Mouse (Mus musculus): Measurements from ENCODE around the gene Zfhx3.

The Zfhx3 gene

GRCm38 (mm10) chr8:108887890-108888289 is 945.4 kb downstream of the Zfhx3 start:
- DNase-seq (ENCODE audit: low read depth, low spot score) = no peak

DNA sequence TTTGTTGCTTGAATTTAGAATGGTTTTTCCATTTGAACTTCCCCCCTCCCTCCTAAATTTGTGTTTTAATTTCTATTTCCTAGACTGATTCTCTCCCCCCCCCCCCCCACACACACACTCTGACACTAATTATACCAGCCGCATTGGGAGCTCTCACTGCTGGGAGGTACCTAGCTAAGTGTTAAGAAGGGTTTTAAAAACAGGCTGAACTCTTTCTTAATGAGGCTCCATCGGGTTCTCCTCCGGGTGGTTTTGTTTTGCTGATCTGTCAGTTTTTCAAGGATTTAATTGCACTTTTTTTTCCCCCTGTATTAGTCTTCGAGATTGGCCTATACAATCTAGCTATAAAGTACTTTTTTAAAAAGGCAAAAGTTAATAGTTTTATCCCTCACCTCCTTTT is 946.5 kb downstream of the Zfhx3 start:
- no peak for DNase-seq (ENCODE audit: low read depth, low spot score)

DNA sequence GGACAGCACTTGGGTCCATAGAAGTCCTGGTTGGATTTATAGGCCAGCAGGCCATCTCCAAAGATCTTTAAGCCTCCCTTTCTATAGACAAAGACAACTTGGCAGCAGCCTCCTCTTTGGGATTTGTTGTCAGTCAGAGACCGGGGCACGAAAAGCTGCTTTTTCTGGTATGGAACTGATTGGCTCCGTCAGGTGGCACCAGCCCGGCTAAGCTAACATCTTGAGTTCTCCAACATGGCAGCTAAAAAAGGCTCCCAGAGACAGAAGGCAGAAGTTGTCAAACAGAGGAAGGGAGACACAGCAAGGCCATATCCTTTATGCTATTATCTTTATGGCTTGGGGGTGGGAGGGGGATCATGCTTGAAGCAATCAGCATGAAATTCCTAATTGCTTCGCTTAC is 947.0 kb downstream of the Zfhx3 start:
- no peak for DNase-seq (ENCODE audit: low read depth, low spot score)

DNA sequence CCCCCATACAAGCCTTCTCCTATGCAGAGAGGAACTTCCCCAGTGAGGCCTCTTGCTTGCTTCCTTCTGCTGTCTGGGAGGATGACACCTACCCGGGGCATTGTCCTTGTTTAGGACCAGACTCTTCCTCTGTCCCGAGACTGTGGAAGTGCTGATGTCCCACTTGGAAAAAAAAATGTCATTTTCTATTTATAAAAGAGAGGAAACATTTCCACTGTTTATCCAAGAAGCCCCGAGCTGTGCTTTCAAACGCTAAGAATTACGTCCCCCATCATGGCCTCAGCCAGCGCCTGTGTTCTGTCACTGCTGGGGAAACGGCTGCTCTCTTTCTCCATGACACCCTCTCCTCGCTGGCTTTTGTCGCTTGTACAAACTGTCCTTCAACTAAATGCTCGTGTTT is 951.8 kb downstream of the Zfhx3 start:
- no peak for DNase-seq (ENCODE audit: low read depth, low spot score)

DNA sequence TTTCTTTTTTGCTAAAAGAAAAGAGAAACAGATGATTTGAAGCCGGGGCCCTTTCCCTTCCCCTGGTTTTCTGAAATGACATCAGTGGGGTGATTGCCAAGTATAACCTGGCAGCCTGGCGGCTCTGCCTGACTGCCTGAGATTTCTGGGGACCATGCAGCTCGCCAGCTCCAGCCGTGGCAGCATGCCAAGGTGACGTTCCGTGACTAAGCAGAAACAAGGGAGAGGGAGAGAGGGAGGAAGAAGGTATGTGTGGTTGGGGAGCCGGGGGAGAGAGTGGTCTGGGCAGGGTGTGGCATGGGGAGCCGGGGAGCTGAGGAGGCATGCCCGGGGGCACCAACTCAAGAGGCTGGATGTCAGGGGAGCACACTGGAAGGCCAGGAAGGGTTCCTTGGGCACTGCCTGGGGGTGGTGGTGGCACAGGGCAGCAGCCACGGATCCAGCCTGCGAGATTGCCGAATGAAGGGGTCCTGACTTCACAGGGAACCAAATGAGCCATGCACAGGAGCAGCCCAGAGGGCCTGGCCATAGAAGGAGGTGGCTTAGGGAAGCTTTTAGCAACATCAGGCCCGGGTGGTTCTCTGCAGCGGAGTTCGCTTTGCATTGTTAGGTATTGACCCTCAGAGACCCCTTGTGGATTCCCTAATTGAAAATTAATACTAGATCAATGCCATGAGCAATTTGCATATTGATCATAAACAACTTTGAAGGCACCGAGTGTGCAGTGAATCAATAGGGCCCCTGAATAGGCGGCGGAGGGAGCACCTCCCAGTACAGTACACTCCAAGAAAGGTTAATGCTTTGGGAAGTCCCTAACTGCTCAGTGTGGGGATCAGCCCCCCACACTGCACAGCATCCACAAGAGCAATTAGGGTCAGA is 954.3 kb downstream of the Zfhx3 start:
- no peak for DNase-seq (ENCODE audit: low read depth, low spot score)

DNA sequence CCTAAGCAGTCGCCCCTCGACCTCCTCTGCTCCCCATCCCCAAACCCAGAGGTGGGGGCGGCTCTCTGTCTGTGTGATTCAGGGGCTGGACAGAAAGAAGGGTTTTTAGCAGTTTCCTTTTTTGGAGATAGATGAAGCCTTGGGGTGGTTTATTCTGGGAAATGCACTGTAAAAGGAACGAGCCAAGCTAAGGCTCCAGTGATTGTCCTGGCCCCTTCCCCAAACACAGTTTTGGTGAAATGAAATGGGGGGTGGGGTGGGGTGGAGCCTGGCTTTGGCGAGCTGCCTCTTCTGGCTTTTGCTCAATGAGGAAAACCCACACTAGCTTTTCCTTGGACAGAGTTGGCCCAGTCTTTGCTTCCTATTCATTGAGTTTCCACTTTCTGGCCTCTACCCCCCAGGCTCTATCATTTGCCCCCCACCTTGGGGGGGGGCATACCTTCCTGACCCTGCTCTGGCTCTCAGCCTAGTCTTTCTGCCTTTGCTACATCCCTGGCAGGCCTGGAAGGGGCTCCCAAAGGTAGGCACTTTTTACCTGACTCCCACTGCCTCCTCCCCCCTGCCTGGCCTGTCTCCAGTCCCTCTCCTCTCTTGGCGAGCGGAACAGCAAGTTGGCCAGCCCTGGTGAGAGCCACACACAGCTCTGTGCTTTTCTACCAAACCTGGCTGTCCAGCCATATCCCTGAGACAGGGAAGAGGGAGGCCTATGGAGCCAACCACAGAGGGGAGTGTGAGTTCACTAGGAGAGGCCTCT is 955.1 kb downstream of the Zfhx3 start:
- no peak for DNase-seq (ENCODE audit: low read depth, low spot score)

GRCm38 (mm10) chr8:108899251-108899771 is 956.9 kb downstream of the Zfhx3 start:
- DNase-seq (ENCODE audit: low read depth, low spot score) = no peak

GRCm38 (mm10) chr8:108900541-108900940 is 958.1 kb downstream of the Zfhx3 start:
- DNase-seq (ENCODE audit: low read depth, low spot score) = no peak

- DNase-seq (ENCODE audit: low read depth, low spot score) = no peak
These were observed 958.8 kb downstream of the Zfhx3 start for GRCm38 (mm10) chr8:108901208-108901607.

- DNase-seq (ENCODE audit: low read depth, low spot score) = no peak
These were observed 961.1 kb downstream of the Zfhx3 start for GRCm38 (mm10) chr8:108903550-108903949.

DNA sequence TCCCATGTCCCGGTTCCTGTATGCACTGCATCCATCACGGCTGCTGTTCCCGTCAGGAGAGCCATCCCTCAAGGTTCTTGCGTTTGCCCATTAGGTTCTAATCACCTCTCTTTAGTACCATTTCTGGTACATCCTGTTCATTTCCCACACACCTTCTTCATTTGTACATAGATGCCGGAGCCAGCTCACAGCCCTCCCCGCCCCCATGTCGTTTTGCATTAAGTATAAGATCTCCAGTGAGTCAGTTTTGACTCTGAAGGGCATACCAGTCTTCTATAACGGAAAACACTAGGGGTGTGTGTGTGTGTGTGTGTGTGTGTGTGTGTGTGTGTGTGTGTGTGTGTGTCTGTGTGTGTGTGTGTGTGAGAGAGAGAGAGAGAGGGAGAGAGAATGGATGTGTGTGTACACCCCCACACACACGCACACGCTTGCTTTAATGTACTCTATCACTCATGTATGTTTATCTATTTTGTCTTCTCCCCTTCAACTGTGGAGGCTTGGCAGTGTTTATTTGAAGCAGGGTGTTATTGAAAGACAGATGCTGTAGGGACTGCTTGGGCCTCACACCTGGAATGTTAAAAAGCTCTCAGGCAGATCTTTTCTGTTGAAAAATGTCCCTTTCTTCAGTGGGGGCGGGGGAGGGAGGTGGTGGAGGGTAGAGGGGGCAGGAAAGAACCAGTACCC is 962.0 kb downstream of the Zfhx3 start:
- peak; percentile 30 for DNase-seq (ENCODE audit: low read depth, low spot score)

DNA sequence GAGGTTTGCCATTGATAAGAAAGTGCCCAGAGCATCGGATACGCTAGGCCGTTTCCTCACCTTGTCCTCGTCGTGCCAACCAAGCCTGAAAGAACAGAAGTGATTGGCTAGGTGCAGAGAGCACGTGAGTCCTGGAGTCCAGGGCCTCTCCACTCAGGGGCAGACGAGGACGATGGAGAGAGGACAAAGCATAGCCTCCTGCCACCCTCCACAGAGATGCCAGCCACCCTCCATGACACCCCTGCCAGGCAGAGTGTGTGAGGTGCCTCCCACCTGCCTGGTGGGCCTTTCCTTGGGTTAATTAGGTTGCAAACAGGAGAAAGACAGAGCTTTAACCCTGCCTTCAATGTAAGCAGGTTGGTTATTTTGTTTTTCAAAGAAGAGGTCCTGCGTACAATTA is 965.6 kb downstream of the Zfhx3 start:
- DNase-seq (ENCODE audit: low read depth, low spot score) = no peak

DNA sequence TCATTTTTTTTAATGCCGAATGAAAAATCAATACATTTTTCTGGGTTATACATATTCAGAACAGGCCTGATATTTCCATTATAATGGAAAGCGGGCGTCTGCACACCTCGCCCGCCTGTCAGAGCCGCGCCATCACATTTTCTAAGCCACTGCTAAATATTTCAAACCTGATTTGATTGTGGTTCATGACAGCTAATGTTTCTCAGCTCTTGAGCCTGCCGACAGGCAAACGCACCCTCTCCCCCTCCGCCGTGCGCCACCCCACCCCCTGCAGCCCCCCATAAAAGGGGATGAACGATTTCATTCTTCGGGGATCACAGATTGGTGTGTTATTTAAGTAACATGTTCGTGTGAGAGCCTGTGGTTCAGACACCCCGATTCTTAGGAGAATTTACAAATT is 966.1 kb downstream of the Zfhx3 start:
- DNase-seq (ENCODE audit: low read depth, low spot score) = no peak

DNA sequence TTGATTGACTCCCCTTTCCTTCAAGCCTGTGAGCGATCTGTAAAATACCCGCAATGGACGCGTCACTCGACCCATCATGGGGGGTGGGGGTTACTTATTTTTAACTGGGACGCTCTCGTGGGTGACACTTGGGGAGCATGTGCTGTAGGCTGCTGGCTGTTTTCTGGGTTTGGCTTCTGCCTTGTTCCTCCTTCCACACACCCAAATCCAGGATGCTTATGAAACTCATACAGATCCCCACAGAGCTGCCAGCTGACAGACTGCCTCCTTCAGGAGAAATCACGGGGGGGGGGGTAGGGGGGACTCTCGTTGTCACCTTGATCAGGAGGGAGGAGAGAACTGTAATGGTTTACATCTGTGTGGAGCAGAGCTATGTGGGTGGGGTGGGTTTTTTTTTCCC is 966.6 kb downstream of the Zfhx3 start:
- no peak for DNase-seq (ENCODE audit: low read depth, low spot score)

DNA sequence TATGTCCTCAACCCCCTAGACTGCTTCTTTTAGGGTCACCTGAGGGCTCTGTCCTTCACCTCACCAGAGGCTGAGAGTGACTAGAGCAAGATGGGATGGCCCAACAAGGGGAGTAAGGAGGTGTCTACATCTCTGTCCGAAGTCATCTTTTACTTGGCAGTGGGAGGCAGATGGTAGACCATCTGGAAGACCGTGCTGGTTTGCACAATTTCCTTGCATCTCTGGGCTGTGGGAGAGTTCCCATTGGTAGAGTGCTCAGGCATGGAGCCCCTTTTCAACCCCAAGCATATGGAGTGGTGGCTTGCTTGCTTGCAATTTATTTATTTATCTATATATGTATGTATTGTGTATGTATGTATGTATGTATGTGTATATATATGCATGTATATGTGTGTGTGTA is 967.0 kb downstream of the Zfhx3 start:
- DNase-seq (ENCODE audit: low read depth, low spot score) = no peak

GRCm38 (mm10) chr8:108910843-108911242 is 968.4 kb downstream of the Zfhx3 start:
- no peak for DNase-seq (ENCODE audit: low read depth, low spot score)

DNA sequence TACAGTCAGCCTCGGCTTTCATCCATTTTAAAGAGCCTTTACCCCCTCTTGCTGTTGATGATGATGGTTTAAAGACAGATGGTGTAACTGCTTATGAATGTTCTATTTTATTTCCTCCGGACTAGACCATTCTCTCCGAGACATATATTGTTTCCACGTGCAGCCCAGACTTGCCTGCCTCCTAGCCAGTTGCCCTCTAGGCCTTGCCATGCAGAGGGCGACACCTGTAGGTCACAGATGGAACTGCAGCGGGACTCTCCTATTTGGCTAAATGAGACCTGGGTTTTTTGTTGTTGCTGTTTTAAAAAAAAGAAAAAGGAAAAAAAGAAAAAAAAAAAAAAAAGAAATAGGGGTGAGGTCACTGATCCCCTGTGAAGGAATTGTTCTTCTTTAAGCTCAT is 969.1 kb downstream of the Zfhx3 start:
- DNase-seq (ENCODE audit: low read depth, low spot score) = peak; percentile 73

DNA sequence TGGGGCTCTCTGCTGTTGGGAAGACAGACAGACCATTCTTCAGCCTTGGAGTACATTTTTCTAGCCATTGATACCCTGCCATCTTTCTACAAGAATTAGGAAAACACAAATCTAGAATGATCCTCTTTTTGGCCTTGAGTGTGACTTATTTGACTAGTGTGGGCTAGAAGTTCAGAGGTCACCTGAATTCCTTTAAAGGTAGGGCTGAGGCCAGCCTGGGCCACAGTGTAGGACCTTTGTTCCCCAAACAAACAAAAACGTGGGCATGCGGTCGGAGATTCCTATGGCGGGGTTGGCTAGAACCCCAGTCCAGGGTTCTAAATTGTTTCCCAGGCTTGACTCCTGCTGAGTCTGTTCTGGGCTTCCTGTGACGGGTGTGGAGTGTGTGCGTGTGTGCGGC is 970.6 kb downstream of the Zfhx3 start:
- DNase-seq (ENCODE audit: low read depth, low spot score) = no peak

- DNase-seq (ENCODE audit: low read depth, low spot score) = no peak
These were observed 973.0 kb downstream of the Zfhx3 start for GRCm38 (mm10) chr8:108915425-108915824.

DNA sequence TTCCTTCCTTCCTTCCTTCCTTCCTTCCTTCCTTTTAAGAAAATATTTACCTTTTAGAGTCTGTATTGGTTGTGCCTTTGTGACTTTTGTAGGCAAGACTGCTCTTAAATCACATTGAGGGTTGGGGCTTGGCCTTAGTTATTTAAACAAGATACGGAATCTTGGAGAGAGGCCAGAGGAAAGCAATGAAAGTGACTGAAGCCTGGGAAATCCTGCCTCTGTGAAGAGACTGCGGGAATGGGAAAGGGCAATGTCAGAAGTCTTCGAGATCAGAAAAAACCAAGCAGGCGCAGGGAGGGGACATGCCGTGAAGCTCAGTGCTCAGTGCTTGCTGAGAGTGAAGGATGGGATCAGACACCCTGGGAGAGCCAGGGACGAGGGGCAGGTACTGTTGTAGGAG is 973.4 kb downstream of the Zfhx3 start:
- no peak for DNase-seq (ENCODE audit: low read depth, low spot score)

DNA sequence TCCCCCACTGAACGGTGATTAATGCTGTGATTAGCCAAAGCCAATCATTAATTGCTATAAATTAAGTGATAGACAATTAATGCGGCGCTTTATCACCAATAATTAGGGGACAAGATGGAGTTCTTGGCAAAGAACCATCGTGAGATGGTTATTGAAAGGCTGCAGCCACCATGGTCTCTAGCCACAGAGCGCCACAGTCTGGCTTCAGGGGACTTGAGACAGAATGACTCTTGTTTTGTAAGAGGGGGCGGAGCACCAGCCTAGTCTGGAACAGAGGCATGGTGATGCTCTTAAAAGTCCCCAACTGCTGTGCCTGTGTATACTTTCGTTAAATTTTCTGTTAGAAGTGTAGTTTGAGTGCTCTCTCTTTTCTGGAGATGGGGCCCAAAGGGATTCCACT is 977.7 kb downstream of the Zfhx3 start:
- no peak for DNase-seq (ENCODE audit: low read depth, low spot score)

- no peak for DNase-seq (ENCODE audit: low read depth, low spot score)
These were observed 980.7 kb downstream of the Zfhx3 start for GRCm38 (mm10) chr8:108923161-108923560.

All from CD4-positive helper T cell, adult 2 months (primary cell).